Mouse (Mus musculus) ES-Bruce4 (cell line): ENCODE results near the gene Cfap77. TPM values are rescaled to one million over a fixed set of nuclear protein-coding genes. Genes with fewer than 3 reads are reported as not detected.
A peak's percentile ranks its signal among the peaks of the same experiment; 100 is the strongest.
"Not testable (repeated sequence)": the region's sequence is repeated elsewhere in the genome, so short reads cannot be mapped to it uniquely, and the experiment has no call there.

Experiments
- H3K27ac ChIP-seq: 2 replicates; pipeline ENCODE4 v1.5.1; 2012; ENCODE audit warnings: low read length, inconsistent platforms; ENCODE audit not compliant: insufficient read depth
- H3K27me3 ChIP-seq: 2 replicates; pipeline ENCODE4 v1.6.1; 2012; ENCODE audit warnings: mild to moderate bottlenecking, low read length, inconsistent platforms; ENCODE audit not compliant: control insufficient read depth, poor library complexity, insufficient read depth, severe bottlenecking
- H3K36me3 ChIP-seq: 2 replicates; pipeline ENCODE4 v1.6.1; 2012; ENCODE audit warnings: inconsistent platforms, mild to moderate bottlenecking, low read length, moderate library complexity; ENCODE audit not compliant: control insufficient read depth, poor library complexity, insufficient read depth, severe bottlenecking
- H3K4me1 ChIP-seq: one replicate; pipeline ENCODE4 v1.8.1; 2011; ENCODE audit warnings: low read length; ENCODE audit not compliant: control insufficient read depth, insufficient read depth
- H3K4me3 ChIP-seq: 2 replicates; pipeline ENCODE4 v1.5.1; 2011; ENCODE audit warnings: low read depth, mild to moderate bottlenecking, low read length
- H3K9ac ChIP-seq: 2 replicates; pipeline ENCODE4 v1.6.1; 2012; ENCODE audit warnings: low read depth, mild to moderate bottlenecking, inconsistent platforms; ENCODE audit not compliant: poor library complexity, severe bottlenecking
- H3K9me3 ChIP-seq: replicated peaks from 2 replicates; pipeline ENCODE4 v1.6.1; 2012; ENCODE audit warnings: mild to moderate bottlenecking, low read length, inconsistent platforms; ENCODE audit not compliant: control insufficient read depth, poor library complexity, insufficient read depth, severe bottlenecking
- CTCF ChIP-seq: IDR thresholded peaks from one replicate; pipeline ENCODE4 v1.8.1; 2011; ENCODE audit warnings: low read depth, low read length
- EP300 ChIP-seq: IDR thresholded peaks from 2 replicates; pipeline ENCODE4 v1.6.1; 2011; ENCODE audit warnings: low read depth, low read length; ENCODE audit not compliant: insufficient read depth
- POLR2A ChIP-seq: IDR thresholded peaks from one replicate; pipeline ENCODE4 v1.8.1; 2011; ENCODE audit warnings: low read length; ENCODE audit not compliant: insufficient read depth
- polyA plus RNA-seq: library from polyadenylated mRNA; stranded (reverse); fragments of >200 nt; gene quantifications from 2 replicates; pipeline ENCODE4 v1.2.4, GENCODE M21; 2011; ENCODE audit warnings: low read depth; ENCODE audit not compliant: missing spikeins, insufficient read depth, insufficient read length

The Cfap77 gene
- polyA plus RNA-seq: 2.5 and 3.0 TPM in 2 replicates

- TF ChIP-seq POLR2A: no peak
- no peak for TF ChIP-seq CTCF
- TF ChIP-seq EP300: no peak
- Histone ChIP-seq H3K4me1 (no peaks in the 10 kb centered on the region), H3K9me3 (no peaks in the 10 kb centered on the region), H3K4me3 (peak within 1 kb of the TSS; percentile 61), H3K27ac (no peak within 1 kb of the TSS), H3K27me3 (no peaks in the 10 kb centered on the region; the same call in 1 of the 2 replicates), H3K9ac (peak within 1 kb of the TSS; percentile 74), H3K36me3 (no peaks in the 10 kb centered on the region)
These were observed at the start of gene Cfap77 for GRCm38 (mm10) chr2:29054991-29055390. Gene Cfap77, minus strand, starts transcription at chr2:29055066.

DNA sequence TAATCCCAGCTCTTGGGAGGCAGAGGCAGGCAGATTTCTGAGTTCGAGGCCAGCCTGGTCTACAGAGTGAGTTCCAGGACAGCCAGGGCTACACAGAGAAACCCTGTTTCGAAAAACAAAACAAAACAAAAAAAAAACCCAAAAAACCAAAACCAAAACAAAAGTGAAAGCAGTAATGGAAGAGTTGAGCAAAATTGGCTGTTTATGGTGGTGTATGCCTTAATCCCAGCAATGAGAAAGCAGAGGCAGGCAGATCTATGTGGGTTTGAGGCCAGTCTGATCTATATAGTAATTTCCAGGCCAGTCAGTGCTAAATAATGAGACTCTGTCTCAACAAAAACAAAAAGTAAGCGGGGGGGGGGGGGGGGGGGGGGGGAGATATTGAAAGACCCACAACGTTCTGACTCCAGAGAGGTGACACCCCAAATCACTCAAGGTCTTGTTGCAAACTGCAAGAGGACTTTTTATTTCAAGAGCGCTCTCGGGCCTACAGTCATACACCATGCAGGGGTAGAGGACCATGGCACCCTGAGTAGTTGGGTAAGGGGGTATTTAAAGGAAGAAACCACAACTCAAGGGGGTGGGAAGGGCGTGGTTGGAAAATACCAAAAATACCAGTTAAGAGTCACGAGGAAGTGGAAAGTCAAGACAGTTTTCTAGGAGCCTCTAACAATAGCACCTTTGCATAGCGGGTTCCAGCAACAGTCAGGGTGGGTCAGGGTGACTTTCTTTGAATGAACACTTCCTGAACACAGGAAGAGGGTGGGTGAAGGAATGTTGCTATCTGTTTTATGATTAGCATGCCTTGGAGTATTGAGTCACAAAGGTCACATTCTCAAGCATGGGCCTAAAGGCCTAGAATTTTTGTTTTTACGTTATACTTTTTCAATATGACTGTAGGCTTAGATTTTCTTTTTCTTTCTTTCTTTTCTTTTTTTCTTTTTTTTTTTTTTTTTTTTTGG lies 47.8 kb upstream of the Cfap77 start:
- H3K4me3 ChIP-seq, H3K4me1 ChIP-seq, H3K27me3 ChIP-seq, H3K36me3 ChIP-seq, H3K9ac ChIP-seq: not testable (repeated sequence)
- H3K9me3 ChIP-seq: peaks cover 15% of the 10 kb centered on the region
- H3K27ac ChIP-seq: peak overlapping the region; percentile 55

DNA sequence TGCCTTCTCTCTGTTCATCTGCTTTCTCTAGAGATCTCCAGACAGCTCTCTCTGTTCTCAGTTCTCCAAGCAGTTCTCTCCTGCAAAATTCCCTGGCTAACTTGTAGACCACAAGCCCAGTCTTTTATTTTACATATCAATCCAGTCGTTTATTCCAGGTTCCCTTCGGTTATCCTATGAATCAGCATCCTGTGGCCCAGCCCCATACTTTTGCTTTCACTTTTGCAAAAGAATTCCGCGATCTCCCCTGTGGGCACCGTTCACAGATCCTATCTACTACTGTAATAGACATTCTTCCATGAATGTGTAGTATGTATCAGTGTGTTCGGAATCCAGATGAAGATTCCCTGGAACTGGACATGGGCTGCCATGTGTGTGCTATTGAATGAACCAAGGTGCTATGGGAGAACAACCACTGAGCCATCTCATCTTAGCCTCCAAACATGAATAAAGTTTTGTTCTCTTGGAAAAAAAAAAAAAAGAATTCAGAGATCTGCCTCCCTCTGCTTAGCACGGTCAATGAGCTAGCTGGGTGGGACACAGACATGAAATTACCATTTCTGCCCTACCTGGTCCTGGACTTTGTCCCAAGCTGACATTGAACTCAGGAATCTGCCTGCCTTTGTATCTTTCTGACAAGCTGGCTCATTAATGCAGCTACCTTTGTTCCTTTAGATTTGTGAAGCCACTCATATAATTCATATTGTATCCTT lies 46.1 kb upstream of the Cfap77 start:
- H3K27ac ChIP-seq: peak overlapping the region; percentile 68
- TF ChIP-seq POLR2A (no peak), EP300 (no peak), CTCF (no peak)
- no peak overlapping the region for H3K4me3 ChIP-seq
- no peaks in the 10 kb centered on the region for H3K27me3 ChIP-seq
- H3K4me1 ChIP-seq: peaks cover 10% of the 10 kb centered on the region
- H3K9ac ChIP-seq: no peak overlapping the region
- peaks cover 15% of the 10 kb centered on the region for H3K9me3 ChIP-seq
- no peaks in the 10 kb centered on the region for H3K36me3 ChIP-seq

DNA sequence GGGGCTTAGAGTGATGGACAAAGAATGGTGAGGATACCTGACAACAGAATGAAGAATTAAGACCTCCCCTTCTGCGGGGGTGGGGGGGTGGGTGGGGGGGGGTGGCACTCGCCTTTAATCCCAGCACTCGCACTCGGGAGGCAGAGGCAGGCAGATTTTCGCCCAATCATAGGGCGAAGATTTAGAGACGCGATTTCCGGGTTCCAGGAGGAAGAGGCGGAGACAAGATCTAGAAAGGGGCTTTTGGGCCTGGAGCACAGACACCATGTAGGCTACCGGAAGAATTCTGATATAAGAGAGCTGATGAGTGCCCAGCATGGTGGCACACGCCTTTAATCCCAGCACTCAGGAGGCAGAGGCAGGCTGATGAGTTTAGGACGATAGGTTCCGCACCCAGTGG lies 44.8 kb upstream of the Cfap77 start:
- Histone ChIP-seq H3K4me3 (peak overlapping the region; percentile 39), H3K27ac (peak overlapping the region; percentile 82), H3K27me3 (no peaks in the 10 kb centered on the region), H3K4me1 (peaks cover 8% of the 10 kb centered on the region), H3K9ac (peak overlapping the region; percentile 42), H3K36me3 (no peaks in the 10 kb centered on the region), H3K9me3 (peaks cover 15% of the 10 kb centered on the region)
- TF ChIP-seq EP300: no peak
- TF ChIP-seq POLR2A: no peak
- no peak for TF ChIP-seq CTCF

DNA sequence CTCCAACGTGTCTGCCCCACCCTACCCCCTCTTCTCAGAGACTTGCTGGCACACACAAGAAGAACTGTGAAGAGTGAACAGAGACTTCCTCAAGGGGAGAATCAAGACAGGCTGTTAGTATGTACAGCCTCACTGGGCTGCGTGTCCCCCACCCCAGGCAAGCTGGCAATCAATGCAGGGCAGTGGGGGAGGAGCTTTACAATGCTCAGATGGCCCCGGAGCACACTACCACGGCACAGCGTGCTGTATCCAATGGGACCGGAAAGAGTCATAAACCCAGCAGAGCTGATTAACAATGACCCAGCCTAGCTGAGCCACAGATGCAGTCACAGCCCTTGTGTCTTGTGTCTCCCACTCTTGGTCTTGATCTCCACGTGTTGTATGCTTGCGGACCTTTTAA lies 43.9 kb upstream of the Cfap77 start:
- Histone ChIP-seq H3K36me3 (no peaks in the 10 kb centered on the region), H3K9ac (no peak overlapping the region), H3K4me1 (peaks cover 8% of the 10 kb centered on the region), H3K9me3 (peaks cover 21% of the 10 kb centered on the region), H3K27ac (peak overlapping the region; percentile 2; the same call in 1 of the 2 replicates), H3K27me3 (no peaks in the 10 kb centered on the region), H3K4me3 (no peak overlapping the region)
- TF ChIP-seq EP300 (no peak), CTCF (no peak), POLR2A (no peak)

DNA sequence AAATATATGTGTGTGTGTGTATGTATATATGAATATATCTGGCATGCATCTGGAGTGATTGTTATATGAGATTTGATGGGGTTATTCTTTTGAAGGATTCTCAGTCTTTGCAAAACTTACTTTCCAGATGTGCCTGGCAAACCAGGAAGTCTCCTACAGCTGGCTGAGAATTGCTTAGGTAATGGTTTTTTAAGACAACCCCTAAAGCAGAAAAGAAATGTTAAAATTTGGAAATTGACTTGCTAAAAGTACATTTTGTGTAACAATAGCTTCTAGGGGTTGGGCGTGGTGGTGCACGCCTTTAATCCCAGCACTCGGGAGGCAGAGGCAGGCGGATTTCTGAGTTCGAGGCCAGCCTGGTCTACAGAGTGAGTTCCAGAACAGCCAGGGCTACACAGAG lies 43.1 kb upstream of the Cfap77 start:
- not testable (repeated sequence) for H3K36me3 ChIP-seq, H3K4me1 ChIP-seq, H3K9ac ChIP-seq, H3K27me3 ChIP-seq, H3K4me3 ChIP-seq
- Histone ChIP-seq H3K27ac (peak overlapping the region; percentile 97; the same call in 1 of the 2 replicates), H3K9me3 (peaks cover 21% of the 10 kb centered on the region)
